Mouse (Mus musculus) testis, adult 2 months (tissue): ENCODE data around the gene Ptprh.

ENCODE experiments used
- CTCF ChIP-seq: fragments of 200-500 bp; IDR thresholded peaks from 2 replicates; pipeline ENCODE4 v1.5.1; 2012; ENCODE audit warnings: low read depth, mild to moderate bottlenecking, inconsistent platforms, low read length, moderate library complexity; ENCODE audit not compliant: control insufficient read depth, insufficient read depth, insufficient replicate concordance
- POLR2A ChIP-seq: fragments of 200-500 bp; IDR thresholded peaks from 2 replicates; pipeline ENCODE4 v1.6.1; 2012; ENCODE audit warnings: low read depth, mild to moderate bottlenecking, inconsistent platforms, low read length, moderate library complexity; ENCODE audit not compliant: control insufficient read depth

GRCm38 (mm10) chr7:4652726-4653125 is 48.9 kb upstream of the Ptprh start:
- TF ChIP-seq CTCF (no peak), POLR2A (no peak)
